Mouse (Mus musculus) kidney, postnatal 10 days (tissue): Measurements from ENCODE around the gene Tdrd5.
"Not testable (repeated sequence)": the region's sequence is repeated elsewhere in the genome, so short reads cannot be mapped to it uniquely, and the experiment has no call there.

ENCODE experiments used
- DNase-seq: peaks from one replicate; pipeline ENCODE4 v3.0.0; 2021; ENCODE audit warnings: mixed read lengths

Gene Tdrd5

GRCm38 (mm10) chr1:156302911-156303749 is at the start of gene Tdrd5:
Gene Tdrd5, minus strand, starts transcription at chr1:156303664.
- DNase-seq, result peak; percentile 54

- no peak for DNase-seq
These were observed 49.0 kb upstream of the Tdrd5 start for GRCm38 (mm10) chr1:156352466-156352865.

GRCm38 (mm10) chr1:156350441-156350840 is 47.0 kb upstream of the Tdrd5 start:
- DNase-seq, result no peak

GRCm38 (mm10) chr1:156349031-156349430 is 45.6 kb upstream of the Tdrd5 start:
- no peak for DNase-seq

- no peak for DNase-seq
These were observed 42.2 kb upstream of the Tdrd5 start for GRCm38 (mm10) chr1:156345633-156346032.

GRCm38 (mm10) chr1:156344433-156344832 is 41.0 kb upstream of the Tdrd5 start:
- DNase-seq, result no peak

GRCm38 (mm10) chr1:156340847-156341246 is 37.4 kb upstream of the Tdrd5 start:
- DNase-seq, result no peak

- no peak for DNase-seq
These were observed 19.7 kb upstream of the Tdrd5 start for GRCm38 (mm10) chr1:156323126-156323525.

GRCm38 (mm10) chr1:156310630-156311029 is 7.2 kb upstream of the Tdrd5 start, which contains the start of gene Nphs2:
Gene Nphs2, plus strand, starts transcription at chr1:156310727.
- peak; percentile 46 for DNase-seq

- DNase-seq, result no peak
These were observed 5.1 kb upstream of the Tdrd5 start for GRCm38 (mm10) chr1:156308595-156308994.

GRCm38 (mm10) chr1:156290016-156290415 is 13.4 kb downstream of the Tdrd5 start:
- DNase-seq, result no peak

GRCm38 (mm10) chr1:156289222-156289587 is 14.3 kb downstream of the Tdrd5 start:
- DNase-seq, result not testable (repeated sequence)

- DNase-seq, result no peak
These were observed 14.8 kb downstream of the Tdrd5 start for GRCm38 (mm10) chr1:156288556-156289221.

GRCm38 (mm10) chr1:156285541-156285896 is 17.9 kb downstream of the Tdrd5 start:
- DNase-seq, result no peak

GRCm38 (mm10) chr1:156284851-156285540 is 18.5 kb downstream of the Tdrd5 start:
- DNase-seq, result no peak

- no peak for DNase-seq
These were observed 19.3 kb downstream of the Tdrd5 start for GRCm38 (mm10) chr1:156284207-156284606.

GRCm38 (mm10) chr1:156280131-156280530 is 23.3 kb downstream of the Tdrd5 start:
- DNase-seq, result no peak

GRCm38 (mm10) chr1:156273647-156274046 is 29.8 kb downstream of the Tdrd5 start:
- DNase-seq, result no peak

GRCm38 (mm10) chr1:156271654-156272053 is 31.8 kb downstream of the Tdrd5 start:
- DNase-seq, result no peak

- no peak for DNase-seq
These were observed 33.0 kb downstream of the Tdrd5 start for GRCm38 (mm10) chr1:156270471-156270870.

- not testable (repeated sequence) for DNase-seq
These were observed 34.9 kb downstream of the Tdrd5 start for GRCm38 (mm10) chr1:156268546-156268945.

GRCm38 (mm10) chr1:156263946-156264345 is 39.5 kb downstream of the Tdrd5 start:
- DNase-seq, result no peak

GRCm38 (mm10) chr1:156263352-156263751 is 40.1 kb downstream of the Tdrd5 start:
- DNase-seq, result peak; percentile 79

- no peak for DNase-seq
These were observed 48.6 kb downstream of the Tdrd5 start for GRCm38 (mm10) chr1:156254866-156255265.
